Mouse (Mus musculus) heart, postnatal 0 days (tissue): ENCODE measurements around the gene Nrf1. TPM values are rescaled to one million over a fixed set of nuclear protein-coding genes. Genes with fewer than 3 reads are reported as not detected.

ENCODE experiments used
- ATAC-seq: fragments of 200-750 bp; cut with Nextera tagmentation; 2 replicates; pipeline ENCODE4 v1.8.0; 2017; ENCODE audit warnings: low read depth, moderate number of reproducible peaks, moderate library complexity; ENCODE audit not compliant: insufficient read depth
- DNase-seq: peaks from one replicate; pipeline ENCODE4 v3.0.0-alpha.2; 2016; ENCODE audit warnings: low spot score
- H3K27ac ChIP-seq: fragments of 300-500 bp; sonication (generic); 2 replicates; pipeline ENCODE4 v1.5.1; 2014; ENCODE audit warnings: low read depth, mild to moderate bottlenecking
- H3K27me3 ChIP-seq: fragments of 300-500 bp; sonication (generic); 2 replicates; pipeline ENCODE4 v1.6.1; 2014; ENCODE audit warnings: low read length, mixed read lengths; ENCODE audit not compliant: control insufficient read depth, insufficient read depth
- H3K36me3 ChIP-seq: fragments of 300-500 bp; sonication (generic); replicated peaks from 2 replicates; pipeline ENCODE4 v1.6.1; 2014; ENCODE audit warnings: low read length, mixed read lengths; ENCODE audit not compliant: control insufficient read depth, insufficient read depth
- H3K4me1 ChIP-seq: fragments of 300-500 bp; sonication (generic); 2 replicates; pipeline ENCODE4 v1.6.1; 2014; ENCODE audit warnings: antibody characterized with exemption; ENCODE audit not compliant: control insufficient read depth, insufficient read depth
- H3K4me2 ChIP-seq: fragments of 300-500 bp; sonication (generic); 2 replicates; pipeline ENCODE4 v1.6.1; 2014; ENCODE audit warnings: low read depth, mild to moderate bottlenecking, low read length, moderate library complexity
- H3K4me3 ChIP-seq: fragments of 300-500 bp; sonication (generic); 2 replicates; pipeline ENCODE4 v1.5.1; 2014; ENCODE audit warnings: low read depth, low read length
- H3K9ac ChIP-seq: fragments of 300-500 bp; sonication (generic); replicated peaks from 2 replicates; pipeline ENCODE4 v1.6.1; 2014; ENCODE audit warnings: low read depth, low read length, mixed read lengths
- H3K9me3 ChIP-seq: fragments of 300-500 bp; sonication (generic); replicated peaks from 2 replicates; pipeline ENCODE4 v1.6.1; 2016; ENCODE audit warnings: low read length; ENCODE audit not compliant: control insufficient read depth
- CTCF ChIP-seq: IDR thresholded peaks from 2 replicates; pipeline ENCODE4 v1.5.1; 2016; ENCODE audit warnings: antibody characterized with exemption, control low read depth, low read depth
- EP300 ChIP-seq: IDR thresholded peaks from 2 replicates; pipeline ENCODE4 v1.6.1; 2016; ENCODE audit warnings: antibody characterized with exemption, low read depth
- WGBS: fragments of 180-500 bp; shearing (Covaris S2); extraction: QIAGEN DNeasy Blood & Tissue Kit; methylation state at CpG from one replicate; pipeline ENCODE4 v1.1.7; 2014; 5-methylcytosine and 5-hydroxymethylcytosine counted together
- polyA plus RNA-seq: library from polyadenylated mRNA; unstranded; fragments of >200 nt; fragmentation: Nextera tagmentation; extraction: Ambion mirVana; gene quantifications from 2 replicates; pipeline ENCODE4 v1.2.1, GENCODE M21; 2015
- total RNA-seq: library from RNA; depleted of rRNA; stranded (reverse); fragments of >200 nt; gene quantifications from 2 replicates; pipeline ENCODE4 v1.2.3, GENCODE M21; 2014; ENCODE audit warnings: low replicate concordance

Gene Nrf1
- total and polyA plus RNA-seq, 2 experiments from 2014 or later: 14.1 to 90.1 TPM

DNA sequence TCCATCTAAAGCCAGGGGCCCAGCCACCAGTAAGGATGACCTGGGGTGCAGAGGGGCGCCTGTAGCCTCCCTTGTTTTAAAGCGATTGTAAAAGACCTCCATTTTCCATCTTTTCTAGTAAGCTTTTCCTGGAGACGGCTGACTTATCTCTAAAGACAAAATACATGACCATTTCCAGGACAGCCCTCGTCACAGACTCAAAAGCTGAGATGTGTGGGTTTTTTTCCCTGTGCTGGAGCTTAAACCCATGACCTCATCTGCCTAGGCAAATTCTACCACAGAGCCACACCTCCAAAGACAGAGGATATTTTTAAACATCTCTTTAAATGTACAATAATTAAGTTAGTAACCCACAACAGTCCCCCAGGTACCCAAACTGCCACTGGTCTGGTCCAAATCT, 112.6 kb downstream of the Nrf1 start:
- Histone ChIP-seq H3K4me2 (no peak overlapping the region), H3K9me3 (no peaks in the 10 kb centered on the region), H3K4me3 (no peak overlapping the region), H3K27me3 (no peaks in the 10 kb centered on the region), H3K4me1 (0 out of 2 replicates have a peak, but pooled peaks cover 7% of the 10 kb centered on the region), H3K36me3 (no peaks in the 10 kb centered on the region), H3K9ac (no peak overlapping the region), H3K27ac (no peak overlapping the region)
- no peak for TF ChIP-seq CTCF
- TF ChIP-seq EP300: no peak
- 52% methylated on average over 4 of the region's 4 CpGs for WGBS
- DNase-seq (no peak), ATAC-seq (no peak)

DNA sequence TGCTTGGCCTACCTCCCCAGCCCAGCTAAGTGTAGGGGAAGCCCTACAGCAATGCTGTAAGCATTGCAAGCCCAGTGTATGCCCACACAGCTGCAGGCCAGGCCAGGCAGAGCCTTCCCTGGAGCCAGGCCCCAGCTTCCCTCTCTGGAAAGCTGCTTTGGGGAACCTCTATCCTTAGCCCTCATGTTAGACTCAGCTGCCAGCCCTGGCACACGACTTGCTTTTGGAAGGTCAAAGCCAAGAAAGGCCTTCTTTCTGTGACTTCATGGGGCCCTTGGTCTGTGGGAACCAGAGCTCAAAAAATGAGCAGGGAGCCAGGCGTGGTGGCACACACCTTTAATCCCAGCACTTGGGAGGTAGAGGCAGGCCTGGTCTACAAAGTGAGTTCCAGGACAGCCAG, 113.8 kb downstream of the Nrf1 start:
- H3K4me3 ChIP-seq: no peak overlapping the region
- no peak overlapping the region for H3K4me2 ChIP-seq
- H3K36me3 ChIP-seq: no peaks in the 10 kb centered on the region
- peaks cover 1% of the 10 kb centered on the region; the same call in 1 of the 2 replicates for H3K27me3 ChIP-seq
- no peak overlapping the region for H3K27ac ChIP-seq
- DNase-seq: no peak
- 0 out of 2 replicates have a peak, but pooled peaks cover 7% of the 10 kb centered on the region for H3K4me1 ChIP-seq
- TF ChIP-seq EP300: no peak
- no peak for TF ChIP-seq CTCF
- no peak for ATAC-seq
- WGBS: 63% methylated on average over 2 of the region's 2 CpGs
- H3K9me3 ChIP-seq: no peaks in the 10 kb centered on the region
- no peak overlapping the region for H3K9ac ChIP-seq

DNA sequence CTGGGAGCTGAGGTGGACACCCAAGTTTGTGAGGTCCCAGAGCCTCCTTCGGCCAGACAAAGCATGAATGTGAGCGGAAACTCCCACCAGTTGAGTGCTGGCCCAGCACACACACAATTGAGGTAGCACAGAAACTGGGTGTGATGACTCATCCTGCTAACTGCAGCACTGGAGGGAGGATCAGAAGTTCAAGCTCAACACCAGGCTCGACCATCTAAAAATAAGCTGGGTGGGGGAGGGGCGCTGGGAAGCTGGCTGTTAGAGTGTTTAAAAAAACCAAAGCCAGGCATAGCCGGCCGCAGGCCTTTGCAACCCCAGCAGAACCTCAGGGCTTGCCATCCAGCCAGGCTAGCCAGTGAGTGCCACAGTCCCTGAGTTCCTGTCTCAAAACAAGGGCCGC, 114.3 kb downstream of the Nrf1 start:
- Histone ChIP-seq H3K9ac (no peak overlapping the region), H3K36me3 (no peaks in the 10 kb centered on the region), H3K9me3 (no peaks in the 10 kb centered on the region), H3K4me3 (no peak overlapping the region), H3K4me1 (0 out of 2 replicates have a peak, but pooled peaks cover 7% of the 10 kb centered on the region), H3K27ac (no peak overlapping the region), H3K27me3 (peaks cover 3% of the 10 kb centered on the region; the same call in 1 of the 2 replicates), H3K4me2 (no peak overlapping the region)
- TF ChIP-seq CTCF (no peak), EP300 (no peak)
- 30% methylated on average over 7 of the region's 7 CpGs for WGBS
- ATAC-seq (peak; percentile 77), DNase-seq (peak; percentile 35)

DNA sequence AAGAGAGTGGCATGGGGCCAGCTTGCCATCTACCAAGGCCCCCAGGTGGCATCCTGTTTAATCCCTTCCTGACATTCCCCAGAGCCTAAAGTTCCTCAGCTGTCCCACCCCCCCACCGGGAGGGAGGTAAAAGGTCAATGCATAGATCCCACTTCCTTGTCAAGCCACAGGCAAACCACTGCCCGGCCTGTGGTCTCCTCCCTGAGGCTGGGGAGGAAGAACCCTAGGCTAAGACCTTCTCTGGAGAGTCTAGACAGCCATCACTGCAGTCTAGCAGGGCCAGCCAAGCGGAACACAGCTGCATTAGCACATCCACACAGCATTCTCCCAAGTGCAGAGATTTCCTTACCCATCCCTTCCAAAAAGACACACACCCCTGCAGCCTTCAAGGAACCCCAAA, 118.6 kb downstream of the Nrf1 start:
- Histone ChIP-seq H3K4me1 (0 out of 2 replicates have a peak, but pooled peaks cover 7% of the 10 kb centered on the region), H3K27ac (no peak overlapping the region), H3K4me3 (no peak overlapping the region), H3K27me3 (peaks cover 36% of the 10 kb centered on the region), H3K9ac (no peak overlapping the region), H3K36me3 (no peaks in the 10 kb centered on the region), H3K9me3 (no peaks in the 10 kb centered on the region), H3K4me2 (no peak overlapping the region)
- TF ChIP-seq CTCF (no peak), EP300 (no peak)
- no peak for DNase-seq
- WGBS: 56% methylated on average over 3 of the region's 3 CpGs
- ATAC-seq: no peak

DNA sequence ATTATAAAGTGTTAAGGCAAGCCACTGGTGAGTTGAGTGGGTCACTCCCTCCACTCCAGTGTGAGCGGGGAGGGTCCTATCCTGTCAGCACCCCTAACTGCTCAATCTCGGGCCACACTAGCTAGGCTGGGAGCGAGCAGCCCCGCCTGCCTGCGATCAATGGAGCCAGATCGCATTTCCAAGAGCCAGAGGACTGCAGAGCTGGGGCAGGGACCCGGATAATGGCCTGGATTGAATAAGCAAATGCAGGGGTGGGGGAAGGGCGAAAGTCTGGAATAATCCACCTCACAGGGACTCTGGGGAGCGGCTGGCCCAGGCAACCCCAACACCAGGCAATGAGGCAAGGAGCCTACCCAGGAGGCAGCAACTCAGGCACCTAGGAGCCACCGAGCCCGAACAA, 119.4 kb downstream of the Nrf1 start:
- Histone ChIP-seq H3K4me2 (no peak overlapping the region), H3K9ac (no peak overlapping the region), H3K9me3 (no peaks in the 10 kb centered on the region), H3K36me3 (no peaks in the 10 kb centered on the region), H3K4me3 (no peak overlapping the region), H3K27me3 (peaks cover 44% of the 10 kb centered on the region), H3K4me1 (0 out of 2 replicates have a peak, but pooled peaks cover 6% of the 10 kb centered on the region), H3K27ac (no peak overlapping the region)
- WGBS: 47% methylated on average over 11 of the region's 11 CpGs
- TF ChIP-seq EP300 (no peak), CTCF (no peak)
- DNase-seq (no peak), ATAC-seq (no peak)

DNA sequence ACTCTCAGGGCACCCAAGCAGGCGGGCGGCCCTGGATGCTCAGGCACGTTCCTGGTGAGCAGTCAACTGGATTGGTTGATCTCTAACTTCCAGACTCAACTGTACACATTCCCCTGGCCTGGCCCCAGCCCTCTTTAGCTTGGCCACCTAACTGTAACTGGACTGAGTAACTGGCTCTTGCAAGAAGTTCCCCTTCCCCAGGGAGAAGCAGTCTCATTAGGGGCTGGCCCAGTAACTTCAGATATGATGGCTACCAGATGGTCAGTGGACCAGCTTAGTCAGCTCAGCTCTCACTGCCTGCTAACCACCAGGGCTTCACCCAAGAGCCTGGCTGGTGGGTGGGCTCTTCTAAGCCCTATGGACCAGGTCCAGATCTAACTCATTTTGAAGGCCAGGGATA, 120.5 kb downstream of the Nrf1 start:
- Histone ChIP-seq H3K27me3 (peaks cover 55% of the 10 kb centered on the region), H3K36me3 (no peaks in the 10 kb centered on the region), H3K4me2 (no peak overlapping the region), H3K4me1 (0 out of 2 replicates have a peak, but pooled peaks cover 4% of the 10 kb centered on the region), H3K9me3 (no peaks in the 10 kb centered on the region), H3K27ac (no peak overlapping the region), H3K9ac (no peak overlapping the region), H3K4me3 (no peak overlapping the region)
- WGBS: 94% methylated on average over 3 of the region's 3 CpGs
- DNase-seq: no peak
- TF ChIP-seq CTCF (no peak), EP300 (no peak)
- no peak for ATAC-seq
